In the genomic region with DNA sequence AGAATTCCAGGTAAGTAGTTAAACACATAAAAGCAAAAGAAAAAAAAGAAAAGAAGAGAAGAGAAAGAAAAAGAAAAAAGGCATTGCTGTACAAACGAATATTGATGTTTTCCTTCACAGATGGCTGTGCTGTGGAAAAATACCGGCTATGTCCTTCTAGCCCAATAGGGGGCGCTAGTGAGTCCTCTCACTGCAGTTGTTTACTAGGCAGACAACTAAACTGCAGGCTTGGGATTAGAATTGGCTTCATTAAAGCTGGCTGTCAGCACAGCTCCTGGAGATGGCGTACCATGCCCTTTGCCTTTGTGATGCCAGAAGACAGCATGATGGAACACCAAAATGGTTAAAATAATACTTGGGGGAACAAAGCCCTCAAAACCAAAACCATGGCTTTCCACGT, we compare ENCODE assay signal across 9 mouse cellular contexts. TPM values are rescaled to one million over a fixed set of nuclear protein-coding genes. Genes with fewer than 3 reads are reported as not detected.
DNase-seq lines count a peak whose midpoint lies in the region; ATAC-seq and TF ChIP-seq lines count a peak whose summit lies in the region.
"Had no signal": no experiment of that assay in that cellular context is flagged by ENCODE, and none has a peak within 500 bp of the region (broad histone marks: within the 10 kb centered on the region; RNA-seq: fewer than 3 reads in every experiment).

No protein-coding gene starts in this region.

- in situ Hi-C loops in ES-E14 (cut with MboI; ENCODE audit: low sequenced_read_pairs in 2 of 2, unreplicated experiment in 2 of 2), result loop anchor here in 1 of 2 experiments (25.0 kb wide), 1 partner anchor 704 kb away; a partner anchor contains a TSS

- H3K36me3 ChIP-seq in hindbrain, embryonic 10.5 days, result peaks cover 3% of the 10 kb centered on the region; the same call in 1 of the 2 replicates
- 0 out of 2 replicates have a peak, but pooled peaks cover 7% of the 10 kb centered on the region for H3K36me3 ChIP-seq in hindbrain, embryonic 13.5 days
- no peaks in the 10 kb centered on the region for H3K36me3 ChIP-seq in ES-E14 (ENCODE audit: control insufficient read depth, insufficient read depth, low read length, poor library complexity, severe bottlenecking)

- no peak overlapping the region for H3K27ac ChIP-seq in hindbrain, embryonic 10.5 days
- no peak overlapping the region for H3K27ac ChIP-seq in hindbrain, embryonic 13.5 days
- no peak overlapping the region for H3K27ac ChIP-seq in ES-E14 (ENCODE audit: insufficient read depth, low read depth, low read length, poor library complexity, severe bottlenecking)

- intact Hi-C loops in gastrocnemius, postnatal 14 days (cut with DNase I; ENCODE audit: low total_unique reads), result loop anchor here (10.0 kb wide), 1 partner anchor 531 kb away; a partner anchor contains a TSS

- WGBS in hindbrain, embryonic 10.5 days, result 42% methylated on average over 5 of the region's 5 CpGs
- 41% methylated on average over 5 of the region's 5 CpGs for WGBS in hindbrain, embryonic 13.5 days

- H3K9me3 ChIP-seq in hindbrain, embryonic 10.5 days, result no peaks in the 10 kb centered on the region
- H3K9me3 ChIP-seq in hindbrain, embryonic 13.5 days, result no peaks in the 10 kb centered on the region; the same call in 1 of the 2 replicates
- no peaks in the 10 kb centered on the region for H3K9me3 ChIP-seq in ES-E14 (ENCODE audit: control insufficient read depth, insufficient read depth, low read depth, low read length)

- H3K9ac ChIP-seq in hindbrain, embryonic 13.5 days, result no peak overlapping the region
- no peak overlapping the region for H3K9ac ChIP-seq in ES-E14 (ENCODE audit: insufficient read depth, low read depth, low read length, poor library complexity, severe bottlenecking)

- peak; percentile 50 for DNase-seq in hindbrain, embryonic 10.5 days (ENCODE audit: low spot score)
- DNase-seq in 416B (ENCODE audit: low read depth) (peak; percentile 27), ES-E14 (ENCODE audit: low read depth, low spot score) (peak; percentile 45)
- peak; percentile 45 for DNase-seq in gastrocnemius, postnatal 14 days
- DNase-seq in retina, postnatal 1 day, result peak; percentile 68
- no peak for DNase-seq in urinary bladder, postnatal 25 days (ENCODE audit: low spot score)

- H3K4me2 ChIP-seq in hindbrain, embryonic 13.5 days, result no peak overlapping the region

- ATAC-seq in hindbrain, embryonic 13.5 days (ENCODE audit: low FRiP score), result no peak
- ATAC-seq in megakaryocyte, adult 5-6 weeks (ENCODE audit: poor library complexity, severe bottlenecking), result no peak

- H3K4me3 ChIP-seq in hindbrain, embryonic 10.5 days, result no peak overlapping the region
- H3K4me3 ChIP-seq in hindbrain, embryonic 13.5 days, result no peak overlapping the region
- no peak overlapping the region for H3K4me3 ChIP-seq in ES-E14 (ENCODE audit: insufficient read depth in 1 of 2, low read depth in 1 of 2, low read length in 2 of 2, poor library complexity in 1 of 2, severe bottlenecking in 1 of 2)

- H3K4me1 ChIP-seq in hindbrain, embryonic 10.5 days (replicated peaks), result peaks cover 27% of the 10 kb centered on the region
- H3K4me1 ChIP-seq in hindbrain, embryonic 13.5 days (replicated peaks), result peaks cover 13% of the 10 kb centered on the region
- H3K4me1 ChIP-seq in ES-E14 (ENCODE audit: control insufficient read depth in 2 of 2, insufficient read depth in 2 of 2, low read length in 2 of 2, poor library complexity in 1 of 2), result no peaks in the 10 kb centered on the region

- peaks cover 42% of the 10 kb centered on the region for H3K27me3 ChIP-seq in hindbrain, embryonic 10.5 days (ENCODE audit: insufficient read depth, poor library complexity, severe bottlenecking)
- peaks cover 45% of the 10 kb centered on the region for H3K27me3 ChIP-seq in hindbrain, embryonic 13.5 days

TF ChIP-seq in ES-E14, 5 proteins besides CTCF, POLR2A, EP300 and RAD21:
- TF ChIP-seq MAFK (IDR thresholded peaks at IDR 0.05; ENCODE audit: insufficient read depth, low read depth, low read length), result no peak
- no peak for TF ChIP-seq ZC3H11A (IDR thresholded peaks at IDR 0.05; ENCODE audit: borderline replicate concordance, low read depth, low read length)
- no peak for TF ChIP-seq HCFC1 (IDR thresholded peaks at IDR 0.05; ENCODE audit: borderline replicate concordance, insufficient read depth, low read length)
- no peak for TF ChIP-seq CHD2 (IDR thresholded peaks at IDR 0.05; ENCODE audit: low read depth, low read length)
- no peak for TF ChIP-seq ZNF384 (IDR thresholded peaks at IDR 0.05; ENCODE audit: low read depth, low read length)

RNA-seq across cellular contexts. Expression of a gene that starts 5.3 kb away (rescaled TPM):
- not detected in 2 replicates for polyA plus RNA-seq in hindbrain, embryonic 10.5 days (2016; fragmentation: Nextera tagmentation; extraction: Ambion mirVana)
- polyA plus RNA-seq in hindbrain, embryonic 13.5 days (2015; fragmentation: Nextera tagmentation; extraction: Ambion mirVana), result not detected in 2 replicates
- total RNA-seq in ES-E14 (2012; rRNA removed), result not detected in 2 replicates
- not detected for total RNA-seq in gastrocnemius, postnatal 14 days (2021)
- not detected in 2 replicates for total RNA-seq in megakaryocyte, adult 5-6 weeks (2015)
- not detected in 2 replicates for total RNA-seq in megakaryocyte, adult 5-6 weeks (2017)
- total RNA-seq: common myeloid progenitor, adult 5-6 weeks had no signal
